Mouse (Mus musculus): Measurements from ENCODE around the gene Zkscan1.

The Zkscan1 gene

GRCm38 (mm10) chr5:138118041-138118440 is 33.2 kb downstream of the Zkscan1 start:
- DNase-seq: no peak

- no peak for DNase-seq
Measured at GRCm38 (mm10) chr5:138132425-138133064, 47.7 kb downstream of the Zkscan1 start.

- no peak for DNase-seq
Measured at GRCm38 (mm10) chr5:138137257-138137656, 52.4 kb downstream of the Zkscan1 start.

- DNase-seq: no peak
Measured at GRCm38 (mm10) chr5:138137935-138138549, 53.2 kb downstream of the Zkscan1 start.

- no peak for DNase-seq
Measured at GRCm38 (mm10) chr5:138138585-138138984, 53.7 kb downstream of the Zkscan1 start.

- DNase-seq: no peak
Measured at GRCm38 (mm10) chr5:138154390-138154789, 69.5 kb downstream of the Zkscan1 start.

GRCm38 (mm10) chr5:138155443-138155976 is 70.6 kb downstream of the Zkscan1 start, which contains the start of gene Zfp113:
Zfp113 (minus strand) TSS chr5:138155744.
- peak; percentile 95 for DNase-seq

Measured in right cerebral cortex, adult 18-20 months (tissue).